Mouse (Mus musculus): Measurements from ENCODE around the gene Usp3. TPM values are rescaled to one million over a fixed set of nuclear protein-coding genes. Genes with fewer than 3 reads are reported as not detected.

The Usp3 gene
- 10 to 100 TPM; 23.1 to 29.7 TPM for total RNA-seq (2021)
- long read RNA-seq, experiment 1, full-length matches to known transcripts = 9 of 20 reads
- long read RNA-seq, experiment 1, partial matches to known transcripts = 2 of 20 reads
- long read RNA-seq, experiment 1, other reads (novel, unspliced or antisense) = 9 of 20 reads
- long read RNA-seq, experiment 2, full-length matches to known transcripts = 12 of 20 reads
- long read RNA-seq, experiment 2, partial matches to known transcripts = 1 of 20 reads
- long read RNA-seq, experiment 2, other reads (novel, unspliced or antisense) = 7 of 20 reads

DNA sequence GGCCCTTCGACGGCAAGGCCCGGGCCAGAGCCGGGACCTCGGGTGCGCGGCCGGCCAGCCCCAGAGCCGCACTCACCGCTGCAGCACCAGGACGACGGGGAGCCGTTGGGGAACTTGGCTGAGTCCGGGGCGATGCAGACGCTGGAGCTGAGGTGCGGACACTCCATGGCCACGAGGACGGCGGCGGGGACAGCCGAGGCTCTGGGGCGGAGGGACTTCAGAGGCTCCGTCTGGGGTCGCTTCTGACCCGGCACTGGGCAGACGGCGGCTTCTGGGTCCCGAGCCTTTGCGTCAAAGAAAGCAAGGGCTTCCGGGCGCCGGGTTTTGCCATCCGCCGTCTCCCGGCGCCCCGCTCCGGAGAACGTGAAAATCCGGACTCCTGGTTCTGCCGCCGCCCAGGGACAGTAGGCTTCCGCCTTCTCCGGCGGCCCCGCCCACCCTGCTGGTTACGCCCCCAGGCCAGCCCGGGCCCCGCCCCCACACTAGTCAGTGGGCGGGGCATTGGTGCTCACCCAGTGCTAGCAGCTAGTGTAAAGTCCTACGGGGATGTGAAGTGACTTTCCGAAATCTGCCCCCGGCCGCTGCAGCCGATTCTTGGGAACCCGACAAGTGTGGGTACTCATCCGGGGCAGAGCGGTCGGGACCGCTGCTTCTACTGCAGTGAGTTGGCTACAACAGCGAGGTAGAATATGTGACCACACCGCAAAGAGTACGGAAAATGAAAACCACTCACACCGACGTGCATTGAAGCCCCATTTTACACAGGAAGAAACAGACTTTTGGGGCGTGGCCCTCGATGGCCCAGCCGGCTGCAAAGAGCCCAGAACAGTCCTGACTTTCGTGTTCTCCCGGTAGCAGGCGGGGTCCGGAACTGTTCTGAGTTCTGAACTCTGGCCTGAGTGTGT lies at the start of gene Usp3:
TSS of gene Usp3 (minus strand) at position 435 of the 905 bp plus-strand sequence.
- DNase-seq = peak; percentile 98

DNA sequence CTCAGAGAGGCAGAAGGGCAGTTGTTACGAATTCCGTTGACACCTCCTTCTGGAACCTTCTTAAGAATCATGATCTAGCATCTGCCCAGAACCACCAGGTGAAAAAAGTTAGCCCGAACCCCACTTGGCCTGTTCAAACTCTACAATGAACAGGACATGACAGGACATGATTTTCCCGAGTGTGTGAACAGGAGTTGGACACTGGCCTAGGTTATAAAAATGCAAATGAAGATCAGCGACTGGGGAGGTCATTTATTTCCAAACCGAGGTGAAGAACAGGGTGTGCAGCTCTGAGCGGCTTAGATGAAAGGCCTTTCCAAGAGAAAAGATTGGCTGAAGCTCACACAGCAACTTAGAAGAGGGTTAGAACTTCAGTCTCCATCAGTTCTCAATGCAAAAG lies 47.5 kb upstream of the Usp3 start:
- DNase-seq = no peak

DNA sequence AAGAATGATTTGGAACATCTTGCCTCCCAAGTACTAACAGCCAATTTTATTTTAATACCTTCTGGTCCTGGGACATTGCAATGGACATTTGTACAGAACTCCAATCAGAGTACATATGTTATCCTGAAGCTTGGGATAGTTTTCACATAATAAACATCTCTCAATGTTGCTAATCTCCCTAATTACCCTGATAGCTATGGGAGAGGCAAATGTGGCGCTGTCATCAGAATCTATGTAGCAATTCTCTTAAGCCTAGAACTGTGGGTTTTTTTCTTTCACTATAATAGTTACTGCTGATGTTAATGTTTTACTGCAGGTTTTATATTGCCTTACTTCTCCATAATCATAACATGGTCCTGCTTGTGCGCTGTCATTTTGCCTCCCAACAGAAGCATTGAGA lies 46.7 kb upstream of the Usp3 start:
- no peak for DNase-seq

DNA sequence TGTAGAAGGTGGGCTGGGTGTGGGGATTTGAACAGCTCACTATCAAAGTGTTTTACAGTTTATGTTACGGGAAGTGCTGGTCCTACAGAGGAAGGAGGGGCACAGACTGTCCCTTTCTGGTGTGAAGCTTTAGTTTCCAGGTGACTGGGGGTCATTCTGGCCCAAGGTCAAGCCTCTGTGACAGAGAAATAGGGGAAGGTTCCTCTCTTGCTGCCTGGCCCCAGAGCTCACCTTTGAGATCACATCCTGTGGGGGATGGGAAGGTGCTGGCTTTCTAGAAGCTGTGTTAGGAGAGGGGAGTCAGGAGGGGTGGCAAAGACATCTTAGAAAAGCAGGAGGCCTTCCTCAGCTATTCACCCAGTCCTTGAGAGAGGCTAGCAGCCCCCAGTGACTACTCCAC lies 39.5 kb upstream of the Usp3 start:
- DNase-seq = no peak

DNA sequence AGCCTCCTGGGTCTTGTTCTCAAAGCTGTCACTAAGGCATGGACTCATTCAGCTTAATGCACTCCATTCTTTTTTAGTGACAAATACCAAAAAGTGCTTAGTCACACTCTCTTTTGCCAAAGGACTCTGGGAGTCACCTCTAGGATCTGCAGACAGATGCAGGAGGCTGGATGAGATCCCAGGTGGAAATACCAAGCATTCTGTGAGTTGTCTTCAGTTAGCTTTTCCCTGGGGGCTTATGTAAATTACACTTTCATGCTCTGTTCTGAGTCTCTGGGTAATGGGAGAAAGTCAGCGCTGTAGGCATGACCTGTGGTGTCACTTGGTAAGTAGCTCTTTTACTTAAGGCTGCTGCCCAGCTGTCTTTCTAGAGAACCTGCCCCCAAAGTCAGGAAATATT lies 38.0 kb upstream of the Usp3 start:
- DNase-seq = no peak

DNA sequence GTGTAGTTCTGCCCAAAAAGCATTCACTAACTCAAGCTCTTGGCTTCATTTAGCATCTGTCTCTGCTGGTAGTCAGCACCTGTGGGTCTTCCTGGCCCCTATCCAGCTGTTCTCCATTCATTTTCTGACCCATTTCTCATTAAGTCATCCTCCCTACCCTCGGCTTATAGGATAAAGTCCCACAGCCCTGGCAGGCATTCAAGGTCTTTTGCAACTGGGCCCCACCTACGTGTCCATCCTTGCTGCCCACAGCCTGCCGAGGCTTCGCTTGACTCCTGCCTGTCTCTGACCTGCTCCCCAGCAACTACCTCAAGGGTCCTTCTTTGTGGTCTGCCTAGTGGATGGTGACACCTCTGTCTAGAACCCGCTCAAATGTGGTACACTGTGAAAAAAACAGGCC lies 33.7 kb upstream of the Usp3 start:
- DNase-seq = no peak

DNA sequence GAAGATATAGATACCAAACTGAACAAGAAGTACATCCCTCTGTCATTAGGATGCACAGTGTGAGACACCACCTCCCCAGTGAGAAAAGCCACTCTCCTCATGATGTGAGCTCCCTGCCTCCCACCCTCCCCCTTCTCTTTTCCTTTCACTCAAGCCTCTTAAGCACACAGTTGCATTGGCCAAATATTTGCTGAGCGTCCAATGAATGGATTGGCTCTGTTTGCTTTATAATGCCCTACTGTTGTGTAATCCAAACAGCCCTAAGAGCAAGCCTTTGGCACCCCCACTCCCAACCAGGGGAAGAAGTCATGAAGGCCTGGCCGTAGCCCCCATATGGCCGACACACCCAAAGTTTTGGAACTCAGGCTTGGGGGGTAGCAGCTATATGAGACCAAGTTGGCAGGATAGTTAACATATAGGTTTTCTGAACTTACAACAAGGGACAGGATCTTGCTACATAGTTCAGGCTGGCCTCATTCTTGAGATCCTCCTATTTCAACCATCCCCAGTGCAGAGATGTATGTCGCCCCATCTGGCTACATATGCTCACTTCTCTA lies 33.1 kb upstream of the Usp3 start:
- no peak for DNase-seq

DNA sequence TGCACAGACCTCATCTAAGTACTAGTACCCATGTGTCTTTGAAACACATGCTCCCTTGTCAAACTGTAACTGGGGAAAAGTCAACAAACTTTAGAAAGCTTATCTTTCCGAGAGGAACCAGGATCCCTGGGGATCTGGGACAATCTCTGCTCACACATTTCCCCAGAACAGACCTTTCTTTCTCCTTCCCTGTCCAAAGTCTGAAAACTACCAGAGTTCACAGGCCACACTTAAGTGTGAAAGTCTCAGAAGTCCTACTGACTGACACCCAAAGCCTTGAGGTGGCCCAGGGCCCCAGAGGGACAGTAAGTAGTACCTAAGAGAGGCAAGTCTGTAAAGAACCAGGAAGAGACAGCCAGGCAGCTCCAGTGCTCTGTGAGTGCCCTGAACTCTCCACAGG lies 31.9 kb upstream of the Usp3 start:
- DNase-seq = no peak

DNA sequence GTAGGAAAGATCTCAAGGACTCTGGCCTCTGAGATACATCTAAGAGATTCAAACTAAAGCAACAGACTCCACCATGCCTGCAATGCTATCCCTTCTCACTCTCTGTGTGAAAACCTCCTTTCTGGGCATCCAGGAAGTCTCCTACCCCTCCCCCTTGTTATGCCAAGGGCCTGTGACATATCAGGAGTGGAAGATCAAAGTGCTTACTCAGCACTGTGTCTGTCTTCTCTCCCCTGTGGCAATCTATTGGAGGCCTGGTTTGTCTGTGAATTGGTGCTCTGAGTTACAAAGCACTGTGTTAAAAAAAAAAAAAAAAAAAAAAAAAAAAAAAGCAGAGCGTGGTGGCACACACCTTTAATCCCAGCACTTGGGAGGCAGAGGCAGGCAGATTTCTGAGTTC lies 30.7 kb upstream of the Usp3 start:
- DNase-seq = no peak

DNA sequence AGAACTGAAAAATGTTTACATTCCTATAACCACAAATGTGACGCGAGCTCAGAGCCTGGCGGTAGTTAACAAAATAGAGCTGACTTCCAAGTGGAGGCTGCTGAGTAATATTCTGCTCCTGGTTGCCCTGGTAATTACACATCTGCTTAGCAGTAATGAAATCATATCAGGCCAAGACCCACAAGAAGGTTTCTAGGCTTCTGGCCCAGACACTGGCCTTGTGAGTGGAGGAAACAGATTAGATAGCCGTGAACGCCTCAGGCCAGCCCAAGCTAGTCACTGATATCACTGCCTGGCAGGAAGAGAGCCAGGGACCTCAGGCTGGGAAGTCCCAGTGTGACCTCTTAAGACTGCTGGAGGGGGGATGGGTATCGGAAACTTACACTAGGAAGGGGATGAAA lies 27.6 kb upstream of the Usp3 start:
- DNase-seq = peak; percentile 57

DNA sequence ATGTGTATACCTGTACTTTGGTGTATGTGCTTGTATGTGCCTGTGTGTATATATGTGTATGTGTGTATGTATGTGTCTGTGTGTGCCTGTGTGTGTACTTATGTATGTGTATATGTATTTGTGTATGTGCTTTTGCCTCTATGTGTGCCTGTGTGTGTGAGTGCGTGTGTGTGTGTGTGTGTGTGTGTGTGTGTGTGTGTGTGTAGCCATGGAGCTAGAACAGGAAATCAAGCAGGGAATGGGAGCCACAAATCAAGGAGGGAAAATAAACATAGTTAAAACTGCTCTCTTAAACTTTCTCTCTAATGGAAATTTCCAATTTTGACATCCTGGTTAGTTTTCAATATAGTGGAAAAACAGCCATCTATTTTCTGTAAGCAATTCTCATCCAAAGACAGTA lies 27.1 kb upstream of the Usp3 start:
- no peak for DNase-seq

DNA sequence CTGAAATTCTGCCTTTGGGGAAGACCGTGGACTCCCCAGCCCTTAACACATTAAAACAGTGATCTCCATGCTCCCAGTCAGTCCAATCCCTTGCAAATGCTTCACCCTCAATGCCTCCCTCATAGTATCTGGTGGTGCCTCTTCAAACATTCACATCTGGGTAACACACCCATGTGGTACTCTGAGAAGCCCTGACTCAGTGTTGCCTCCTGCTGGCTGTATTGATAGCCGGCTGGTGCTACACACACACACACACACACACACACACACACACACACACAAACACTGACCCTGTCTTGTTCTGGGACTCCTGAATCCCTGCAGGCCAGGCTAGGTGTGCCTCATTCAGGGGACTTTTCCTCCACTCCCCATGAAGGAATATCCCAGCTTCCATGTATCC lies 24.9 kb upstream of the Usp3 start:
- no peak for DNase-seq

DNA sequence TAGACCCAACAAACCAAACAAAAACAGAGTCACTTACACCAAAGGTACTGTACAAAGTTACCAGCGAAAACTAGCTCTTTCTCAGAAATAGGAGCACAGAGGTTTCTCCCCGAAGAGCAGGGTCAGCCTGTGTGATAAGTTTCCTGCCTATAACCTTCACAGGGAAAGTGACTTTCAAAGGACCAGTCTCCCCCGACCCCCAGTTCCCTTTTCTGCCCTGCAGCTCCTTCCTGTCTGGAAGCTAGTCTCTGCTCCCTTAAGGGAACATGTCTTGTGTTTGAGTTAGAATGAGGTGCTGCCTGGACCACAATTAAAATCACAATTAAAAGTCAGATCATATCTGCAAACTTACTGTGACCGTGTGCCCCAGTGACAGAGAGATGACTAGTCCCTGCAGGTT lies 23.9 kb upstream of the Usp3 start:
- no peak for DNase-seq

DNA sequence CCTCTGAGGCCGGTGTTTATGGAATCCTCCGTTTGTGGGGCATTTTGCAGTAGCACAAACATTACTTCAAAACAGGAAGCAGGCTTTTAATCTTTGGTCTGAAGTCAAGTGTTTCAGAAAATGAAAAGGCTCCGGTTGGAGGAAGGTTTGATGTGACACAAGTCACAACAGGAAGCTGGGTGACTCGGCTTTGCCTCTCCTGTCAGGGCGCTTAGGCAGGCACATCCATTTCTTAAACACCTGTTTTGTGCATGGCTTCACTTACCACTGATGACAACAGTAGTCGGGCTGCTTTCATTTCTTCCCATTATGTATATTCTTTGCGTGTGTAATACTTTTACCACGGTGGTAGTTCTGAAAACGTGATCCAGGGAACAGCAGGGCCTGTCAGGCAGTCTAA lies 22.2 kb upstream of the Usp3 start:
- no peak for DNase-seq

DNA sequence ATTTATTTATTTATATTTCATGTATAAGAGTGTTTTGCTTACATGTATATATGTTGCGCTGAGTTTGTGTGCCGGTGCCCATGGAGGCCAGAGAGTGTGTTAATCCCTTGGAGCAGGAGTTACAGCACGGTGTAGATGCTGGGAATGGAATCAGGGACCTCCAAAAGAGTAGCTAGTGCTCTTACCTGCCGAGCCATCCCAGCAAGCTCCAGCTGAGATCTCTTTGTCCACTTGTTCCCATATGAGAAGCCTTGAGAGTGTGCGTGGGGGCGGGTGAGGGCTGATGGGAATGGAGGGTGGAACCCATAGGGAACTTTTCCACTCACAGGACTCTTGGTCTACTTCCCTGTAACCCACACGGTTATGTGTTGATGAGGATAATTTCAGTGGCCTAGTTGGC lies 21.6 kb upstream of the Usp3 start:
- no peak for DNase-seq

DNA sequence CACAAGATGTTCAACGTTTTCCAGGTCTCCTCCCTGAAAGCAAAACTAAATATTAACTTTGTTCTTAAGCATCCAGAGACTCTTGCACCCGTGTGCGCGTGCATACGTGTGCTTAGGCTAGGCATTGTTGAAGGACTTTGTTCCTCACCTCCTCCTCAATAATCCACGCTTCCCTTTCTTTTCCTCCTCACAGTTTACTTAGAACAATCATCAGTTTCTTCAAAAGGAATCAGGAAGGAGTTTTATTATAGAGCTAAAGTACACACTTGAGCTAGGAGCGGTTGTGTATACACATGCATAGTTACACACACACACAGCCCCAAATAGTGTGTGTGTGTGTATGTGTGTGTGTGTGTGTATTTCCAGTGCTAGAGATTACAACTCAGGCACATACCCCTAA lies 20.7 kb upstream of the Usp3 start:
- no peak for DNase-seq

DNA sequence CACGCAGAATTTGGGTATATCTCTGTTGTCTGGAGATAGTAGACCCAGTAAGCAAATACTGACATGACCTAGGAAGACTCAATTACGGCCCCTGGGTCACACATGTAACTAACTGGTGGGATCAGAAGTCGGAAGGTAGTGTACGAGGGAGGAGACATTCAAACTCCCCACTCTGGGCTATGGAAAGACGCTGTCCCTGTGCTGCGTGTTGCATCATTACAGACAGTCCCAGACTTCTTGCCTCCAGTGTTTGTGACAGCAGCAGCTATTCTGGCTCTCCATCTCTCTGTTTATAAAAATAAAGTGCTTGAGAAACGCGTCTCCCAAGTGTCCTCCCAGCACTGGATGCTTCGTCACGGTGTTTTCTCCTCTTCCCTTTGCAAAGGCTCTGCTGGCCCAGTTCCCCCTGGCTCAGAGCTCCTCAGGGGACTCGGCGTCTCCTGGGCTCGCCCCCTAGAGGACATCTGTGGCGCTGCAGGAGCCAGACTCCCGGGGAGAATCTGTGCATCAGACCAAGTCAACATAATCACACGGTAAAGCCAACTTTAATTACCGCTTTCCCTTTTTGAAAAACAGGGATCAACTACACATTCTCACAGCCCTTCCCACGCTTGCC lies 18.6 kb upstream of the Usp3 start:
- peak; percentile 95 for DNase-seq

DNA sequence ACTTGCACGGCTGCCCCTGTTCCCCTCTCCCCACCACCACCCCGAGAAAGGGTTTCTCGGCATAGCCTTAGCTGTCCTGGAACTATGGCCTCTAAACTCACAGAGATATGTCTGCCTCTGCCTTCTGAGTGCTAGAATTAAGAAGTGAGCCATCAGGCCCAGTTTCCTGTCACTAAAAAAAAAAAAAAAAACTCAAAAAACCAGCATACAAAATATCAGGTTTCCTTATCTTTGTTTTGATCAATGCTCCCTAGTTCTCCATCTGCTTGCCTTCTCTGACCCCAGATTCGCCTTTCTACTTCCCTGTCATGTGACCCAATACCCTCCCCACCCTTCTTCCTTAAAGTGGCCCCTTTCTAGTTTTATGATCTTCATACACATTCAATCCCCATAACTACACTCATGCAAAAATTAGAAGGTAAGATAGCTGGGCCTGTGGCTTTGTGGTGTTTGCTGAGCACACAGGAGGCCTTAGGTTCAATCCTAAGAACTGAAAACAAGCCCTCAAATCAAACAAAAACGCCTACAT lies 15.9 kb upstream of the Usp3 start:
- no peak for DNase-seq

DNA sequence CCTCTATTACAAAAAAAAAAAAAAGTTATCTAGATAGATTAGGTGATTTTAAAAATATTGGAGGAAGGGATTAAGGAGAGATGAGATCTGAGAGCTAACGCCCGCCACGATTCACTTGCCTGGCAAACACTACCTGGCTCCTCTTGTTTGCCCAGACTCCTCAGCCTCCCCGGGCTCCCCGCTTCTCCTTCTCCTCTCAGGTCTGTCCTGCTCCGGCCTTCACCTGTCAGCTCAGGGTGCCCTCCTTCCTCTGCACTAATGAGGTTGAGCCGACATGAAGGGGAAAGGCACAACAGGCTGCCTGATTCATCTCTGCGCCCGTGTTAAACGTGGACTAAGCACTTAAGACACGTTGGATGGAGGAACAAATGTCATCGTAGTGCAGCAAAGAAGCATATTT lies 13.9 kb upstream of the Usp3 start:
- DNase-seq = no peak

DNA sequence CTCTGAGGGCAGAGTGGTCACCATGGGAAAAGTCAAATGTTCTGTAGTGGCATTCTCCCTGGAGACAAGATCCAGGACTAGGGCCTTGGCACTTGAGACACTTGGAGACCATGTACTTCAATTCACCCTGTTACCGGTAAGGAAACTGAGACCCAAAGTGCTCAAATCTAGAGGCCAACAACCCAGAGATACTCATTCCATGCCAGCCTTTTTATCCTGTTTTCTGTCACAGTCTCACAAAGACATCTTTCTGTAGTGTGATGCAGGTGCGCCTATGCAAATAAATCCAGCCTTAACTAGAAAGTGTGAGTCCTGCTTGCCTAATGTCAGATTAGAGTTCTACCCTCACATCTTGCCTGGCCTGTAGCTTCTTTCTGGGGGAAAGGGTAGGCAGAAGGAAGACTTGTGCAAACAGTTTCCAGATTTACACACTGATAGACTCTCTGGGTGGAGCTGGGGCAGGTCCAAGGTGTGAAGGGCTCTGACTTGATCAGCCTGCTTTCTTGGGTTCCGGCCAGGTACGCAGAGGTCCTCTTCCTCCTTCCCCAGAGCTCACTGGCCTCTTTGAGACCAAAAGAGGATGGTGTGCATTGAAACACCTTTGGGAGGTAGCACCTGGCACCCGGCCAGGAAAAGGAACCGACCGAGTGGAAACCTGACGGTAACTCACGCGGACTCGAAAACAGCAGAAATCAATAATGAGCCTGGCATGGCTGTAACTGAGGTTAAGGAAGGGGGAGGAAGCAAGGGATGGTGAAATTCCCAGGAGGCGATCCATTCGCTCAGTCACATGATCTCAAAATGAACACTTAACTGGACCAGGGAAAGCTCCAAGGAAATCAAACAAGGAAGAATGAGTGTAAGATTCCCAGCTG lies 13.2 kb upstream of the Usp3 start:
- no peak for DNase-seq

DNA sequence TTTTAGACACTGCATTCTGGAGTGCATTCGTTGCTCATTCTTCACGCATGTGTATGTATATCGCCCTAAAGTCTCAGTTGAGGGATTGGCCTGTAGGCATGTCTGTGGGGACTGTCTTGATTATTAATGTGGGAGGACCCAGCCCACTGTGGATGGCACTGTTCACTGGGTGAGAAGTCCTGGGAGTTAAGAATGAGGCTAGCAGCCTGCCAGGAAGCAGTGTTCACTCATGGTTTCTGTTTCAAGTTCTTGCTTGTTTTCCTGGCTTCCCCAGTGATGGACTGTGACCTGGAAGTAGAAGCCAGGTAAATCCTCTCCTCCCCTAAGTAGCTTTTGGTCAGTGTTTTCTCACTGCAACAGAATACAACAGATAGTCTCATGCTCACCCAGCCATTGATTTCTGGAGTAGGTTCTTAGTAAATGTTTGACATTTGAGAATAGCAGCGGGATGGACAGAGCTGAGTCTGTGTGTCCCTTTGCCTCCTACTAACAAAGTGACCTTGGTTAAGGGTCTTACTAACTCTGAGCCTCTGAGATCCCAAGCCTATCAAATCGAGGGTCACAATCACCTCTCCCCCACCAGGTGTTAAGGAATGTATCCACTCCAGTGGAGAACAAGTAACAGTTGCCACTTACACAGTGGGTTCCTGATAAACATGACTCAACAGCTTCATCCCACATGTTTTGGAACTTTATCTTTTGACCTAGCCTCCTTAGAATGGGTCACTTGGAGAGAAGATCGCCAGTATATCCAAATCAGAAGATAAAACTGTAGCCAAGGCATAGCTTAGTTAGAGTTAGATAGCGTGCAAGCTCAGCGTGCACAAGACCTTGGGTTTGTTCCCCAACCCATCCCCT lies 11.6 kb upstream of the Usp3 start:
- DNase-seq = no peak
